Mouse (Mus musculus): ENCODE measurements around the gene Wasl. TPM values are rescaled to one million over a fixed set of nuclear protein-coding genes. Genes with fewer than 3 reads are reported as not detected.

Gene Wasl
- polyA plus RNA-seq, 1 experiment: 4.0 TPM

DNA sequence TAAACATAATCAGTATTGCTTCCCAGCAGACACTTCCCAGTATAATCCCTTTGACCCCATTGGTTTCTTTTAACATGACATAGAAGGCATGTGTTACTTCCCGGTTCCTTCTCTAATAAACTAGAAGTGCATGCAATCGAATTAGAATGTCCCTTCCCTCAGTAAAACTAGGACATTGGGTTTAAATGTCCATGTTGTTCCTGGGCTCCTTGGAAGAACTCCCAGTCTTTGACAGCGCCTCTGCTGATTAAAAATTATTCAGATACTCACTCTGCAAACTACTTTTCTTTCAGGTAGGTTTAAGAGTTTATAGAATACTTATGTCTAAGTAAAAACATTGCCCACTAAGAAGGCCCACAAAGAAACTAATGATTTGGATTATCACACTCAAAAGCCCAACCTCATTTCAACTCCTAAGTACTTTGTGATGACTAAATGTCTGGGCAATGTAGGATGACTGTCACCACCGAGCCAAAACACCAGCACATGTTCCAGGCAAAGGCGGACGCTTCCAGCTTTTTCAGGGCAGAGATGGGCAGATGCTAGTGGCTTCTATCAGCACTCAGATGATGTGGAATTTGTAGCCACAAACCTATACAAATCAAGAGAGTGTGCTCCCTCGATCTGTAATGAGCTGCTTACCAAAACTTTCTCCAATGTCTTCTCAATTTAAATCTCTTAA, 52.6 kb downstream of the Wasl start:
- peaks cover 43% of the 10 kb centered on the region for H3K36me3 ChIP-seq (ENCODE audit: control insufficient read depth)
- no peak for TF ChIP-seq TAL1 (IDR thresholded peaks at IDR 0.05; ENCODE audit: low read length)
- no peak for TF ChIP-seq GATA1 (IDR thresholded peaks at IDR 0.05; ENCODE audit: low read length)
- H3K27me3 ChIP-seq (ENCODE audit: control insufficient read depth): no peaks in the 10 kb centered on the region
- H3K9me3 ChIP-seq (ENCODE audit: control insufficient read depth, low read length): no peaks in the 10 kb centered on the region
- no peak overlapping the region for H3K4me3 ChIP-seq (replicated peaks)
- H3K4me1 ChIP-seq (ENCODE audit: control insufficient read depth): no peaks in the 10 kb centered on the region

GRCm38 (mm10) chr6:24610358-24610757, 54.5 kb downstream of the Wasl start:
- peaks cover 28% of the 10 kb centered on the region for H3K36me3 ChIP-seq (ENCODE audit: control insufficient read depth)
- no peak overlapping the region for H3K4me3 ChIP-seq (replicated peaks)
- H3K4me1 ChIP-seq (ENCODE audit: control insufficient read depth): no peaks in the 10 kb centered on the region
- TF ChIP-seq TAL1 (IDR thresholded peaks at IDR 0.05; ENCODE audit: low read length): no peak
- TF ChIP-seq GATA1 (IDR thresholded peaks at IDR 0.05; ENCODE audit: low read length): no peak
- no peaks in the 10 kb centered on the region for H3K9me3 ChIP-seq (ENCODE audit: control insufficient read depth, low read length)
- no peaks in the 10 kb centered on the region for H3K27me3 ChIP-seq (ENCODE audit: control insufficient read depth)

DNA sequence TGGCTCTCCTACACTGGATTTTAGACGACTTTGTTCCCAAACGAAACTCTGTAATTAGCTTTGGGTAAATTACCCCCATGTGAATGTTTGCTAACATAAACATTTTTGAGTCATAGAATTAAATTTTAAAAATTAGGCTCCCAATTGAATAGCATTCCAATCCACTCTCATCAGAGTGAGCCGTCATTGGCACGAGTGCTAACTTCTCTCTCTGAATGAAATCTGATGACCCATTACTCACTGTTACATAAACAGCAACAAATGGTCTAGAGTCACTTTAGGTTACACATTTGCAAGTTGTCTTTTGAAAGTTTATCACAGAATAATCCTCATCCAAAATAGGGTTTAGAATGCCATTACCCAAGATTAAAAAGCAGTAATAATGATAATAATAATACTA, 55.3 kb downstream of the Wasl start:
- Histone ChIP-seq H3K4me3 (replicated peaks) (no peak overlapping the region), H3K9me3 (ENCODE audit: control insufficient read depth, low read length) (no peaks in the 10 kb centered on the region), H3K27me3 (ENCODE audit: control insufficient read depth) (no peaks in the 10 kb centered on the region), H3K4me1 (ENCODE audit: control insufficient read depth) (no peaks in the 10 kb centered on the region), H3K36me3 (ENCODE audit: control insufficient read depth) (peaks cover 19% of the 10 kb centered on the region)
- TF ChIP-seq TAL1 (IDR thresholded peaks at IDR 0.05; ENCODE audit: low read length): no peak
- no peak for TF ChIP-seq GATA1 (IDR thresholded peaks at IDR 0.05; ENCODE audit: low read length)

GRCm38 (mm10) chr6:24608682-24609081, 56.1 kb downstream of the Wasl start:
- no peaks in the 10 kb centered on the region for H3K27me3 ChIP-seq (ENCODE audit: control insufficient read depth)

DNA sequence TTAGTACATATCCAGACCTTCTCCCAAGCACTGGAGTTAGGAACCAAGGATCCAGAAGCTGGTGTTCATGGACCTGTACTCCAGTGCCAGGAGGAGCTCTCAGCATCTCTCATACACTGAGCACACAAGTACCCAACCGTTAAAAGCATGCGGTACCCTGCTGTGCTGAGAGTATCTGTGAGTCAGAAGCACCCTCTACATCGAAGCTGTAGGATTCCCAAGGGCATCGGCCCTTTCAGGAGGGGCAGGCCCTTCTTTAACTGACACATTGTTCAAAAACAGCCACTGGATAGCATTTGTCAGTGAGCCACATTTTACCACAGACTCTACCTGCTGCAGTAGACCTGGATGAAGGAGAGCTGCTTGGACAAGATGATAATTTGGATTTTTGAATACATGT, 56.7 kb downstream of the Wasl start:
- no peaks in the 10 kb centered on the region for H3K4me1 ChIP-seq (ENCODE audit: control insufficient read depth)
- peaks cover 7% of the 10 kb centered on the region for H3K36me3 ChIP-seq (ENCODE audit: control insufficient read depth)
- no peaks in the 10 kb centered on the region for H3K27me3 ChIP-seq (ENCODE audit: control insufficient read depth)
- H3K4me3 ChIP-seq (replicated peaks): no peak overlapping the region
- TF ChIP-seq TAL1 (IDR thresholded peaks at IDR 0.05; ENCODE audit: low read length): no peak
- no peak for TF ChIP-seq GATA1 (IDR thresholded peaks at IDR 0.05; ENCODE audit: low read length)
- H3K9me3 ChIP-seq (ENCODE audit: control insufficient read depth, low read length): no peaks in the 10 kb centered on the region

More at GRCm38 (mm10) chr6:24608682-24609081, 56.1 kb downstream of the Wasl start:
- Histone ChIP-seq H3K36me3 (ENCODE audit: control insufficient read depth) (peaks cover 12% of the 10 kb centered on the region), H3K9me3 (ENCODE audit: control insufficient read depth, low read length) (no peaks in the 10 kb centered on the region), H3K4me3 (replicated peaks) (no peak overlapping the region), H3K4me1 (ENCODE audit: control insufficient read depth) (no peaks in the 10 kb centered on the region)
- no peak for TF ChIP-seq GATA1 (IDR thresholded peaks at IDR 0.05; ENCODE audit: low read length)
- no peak for TF ChIP-seq TAL1 (IDR thresholded peaks at IDR 0.05; ENCODE audit: low read length)

DNA sequence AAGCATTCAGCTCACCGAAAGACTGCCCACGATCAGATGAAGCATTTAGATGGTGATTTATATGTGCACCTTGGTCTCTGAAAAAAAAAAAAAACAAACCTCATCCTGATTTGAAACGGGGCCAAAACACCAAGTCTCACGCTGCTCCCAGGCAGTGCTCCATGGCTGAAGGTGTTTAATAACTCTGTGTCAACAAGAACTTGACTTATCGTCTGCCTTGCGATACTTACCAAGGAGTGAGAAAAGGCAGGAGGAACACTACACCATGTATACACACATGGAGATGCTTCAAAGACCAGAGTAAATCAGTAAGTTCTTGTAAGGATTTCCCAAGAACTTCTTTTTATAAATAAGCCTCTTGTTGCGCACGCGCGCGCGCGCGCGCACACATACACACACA, 57.3 kb downstream of the Wasl start:
- H3K4me3 ChIP-seq (replicated peaks): no peak overlapping the region
- TF ChIP-seq GATA1 (IDR thresholded peaks at IDR 0.05; ENCODE audit: low read length): no peak
- TF ChIP-seq TAL1 (IDR thresholded peaks at IDR 0.05; ENCODE audit: low read length): no peak
- H3K27me3 ChIP-seq (ENCODE audit: control insufficient read depth): no peaks in the 10 kb centered on the region
- no peaks in the 10 kb centered on the region for H3K4me1 ChIP-seq (ENCODE audit: control insufficient read depth)
- H3K36me3 ChIP-seq (ENCODE audit: control insufficient read depth): peaks cover 3% of the 10 kb centered on the region
- H3K9me3 ChIP-seq (ENCODE audit: control insufficient read depth, low read length): no peaks in the 10 kb centered on the region

- no peaks in the 10 kb centered on the region for H3K4me1 ChIP-seq (ENCODE audit: control insufficient read depth)
- H3K9me3 ChIP-seq (ENCODE audit: control insufficient read depth, low read length): no peaks in the 10 kb centered on the region
- TF ChIP-seq TAL1 (IDR thresholded peaks at IDR 0.05; ENCODE audit: low read length): no peak
- TF ChIP-seq GATA1 (IDR thresholded peaks at IDR 0.05; ENCODE audit: low read length): no peak
- H3K27me3 ChIP-seq (ENCODE audit: control insufficient read depth): no peaks in the 10 kb centered on the region
- H3K4me3 ChIP-seq (replicated peaks): no peak overlapping the region
- H3K36me3 ChIP-seq (ENCODE audit: control insufficient read depth): no peaks in the 10 kb centered on the region
Measured at GRCm38 (mm10) chr6:24606512-24606911, 58.3 kb downstream of the Wasl start.

DNA sequence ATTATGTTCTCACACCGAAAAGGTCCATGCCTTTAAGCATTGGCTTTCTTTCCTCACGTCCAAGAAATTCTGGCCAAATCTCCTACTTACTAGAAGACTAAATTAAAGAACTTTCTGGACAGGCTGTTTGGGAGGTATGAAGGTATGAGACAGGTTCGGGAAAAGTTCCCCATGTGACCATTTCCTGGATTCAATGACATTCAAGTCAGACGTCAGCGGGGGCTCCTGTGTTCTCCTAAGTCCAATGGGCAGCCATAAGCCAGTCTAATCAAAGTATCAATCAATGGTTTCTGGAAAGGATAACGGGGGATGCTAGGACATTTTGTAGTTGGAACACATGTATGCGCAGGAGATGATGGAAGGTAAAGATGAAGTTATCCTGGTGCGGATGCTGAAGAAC, 59.2 kb downstream of the Wasl start:
- H3K4me3 ChIP-seq (replicated peaks): no peak overlapping the region
- no peak for TF ChIP-seq TAL1 (IDR thresholded peaks at IDR 0.05; ENCODE audit: low read length)
- no peak for TF ChIP-seq GATA1 (IDR thresholded peaks at IDR 0.05; ENCODE audit: low read length)
- no peaks in the 10 kb centered on the region for H3K9me3 ChIP-seq (ENCODE audit: control insufficient read depth, low read length)
- no peaks in the 10 kb centered on the region for H3K4me1 ChIP-seq (ENCODE audit: control insufficient read depth)
- H3K36me3 ChIP-seq (ENCODE audit: control insufficient read depth): no peaks in the 10 kb centered on the region
- H3K27me3 ChIP-seq (ENCODE audit: control insufficient read depth): no peaks in the 10 kb centered on the region

GRCm38 (mm10) chr6:24604289-24604688, 60.5 kb downstream of the Wasl start:
- Histone ChIP-seq H3K4me1 (ENCODE audit: control insufficient read depth) (no peaks in the 10 kb centered on the region), H3K9me3 (ENCODE audit: control insufficient read depth, low read length) (no peaks in the 10 kb centered on the region), H3K4me3 (replicated peaks) (no peak overlapping the region), H3K27me3 (ENCODE audit: control insufficient read depth) (no peaks in the 10 kb centered on the region), H3K36me3 (ENCODE audit: control insufficient read depth) (no peaks in the 10 kb centered on the region)
- no peak for TF ChIP-seq GATA1 (IDR thresholded peaks at IDR 0.05; ENCODE audit: low read length)
- TF ChIP-seq TAL1 (IDR thresholded peaks at IDR 0.05; ENCODE audit: low read length): no peak

DNA sequence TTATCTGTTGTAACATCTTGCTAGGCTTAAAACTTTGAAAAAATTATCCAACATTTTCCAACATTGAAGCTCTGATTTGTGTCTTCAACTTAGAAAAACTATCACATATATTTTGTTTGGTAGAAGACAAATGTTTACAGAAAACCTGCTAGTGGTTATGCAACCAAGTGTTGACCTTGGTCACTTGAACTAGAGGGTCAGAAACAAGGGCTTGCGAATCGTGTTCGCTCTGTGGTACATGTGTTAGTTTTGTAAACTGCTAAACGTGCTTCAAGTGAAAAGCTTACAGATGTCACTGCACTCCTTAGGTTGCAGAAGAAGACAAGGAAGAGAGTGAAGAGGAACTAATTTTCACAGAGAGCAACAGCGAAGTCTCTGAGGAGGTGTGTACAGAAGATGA, 61.8 kb downstream of the Wasl start:
- Histone ChIP-seq H3K4me1 (ENCODE audit: control insufficient read depth) (no peaks in the 10 kb centered on the region), H3K27me3 (ENCODE audit: control insufficient read depth) (no peaks in the 10 kb centered on the region), H3K36me3 (ENCODE audit: control insufficient read depth) (no peaks in the 10 kb centered on the region), H3K4me3 (replicated peaks) (no peak overlapping the region), H3K9me3 (ENCODE audit: control insufficient read depth, low read length) (no peaks in the 10 kb centered on the region)
- TF ChIP-seq TAL1 (IDR thresholded peaks at IDR 0.05; ENCODE audit: low read length) (no peak), GATA1 (IDR thresholded peaks at IDR 0.05; ENCODE audit: low read length) (no peak)
